Mouse (Mus musculus): Measurements from ENCODE around the gene Afap1. TPM values are rescaled to one million over a fixed set of nuclear protein-coding genes. Genes with fewer than 3 reads are reported as not detected.

The Afap1 gene
- total and polyA plus RNA-seq, 3 experiments, result 11.5 to 20.6 (median 18.7) TPM

GRCm38 (mm10) chr5:35898994-35899393 is 5.9 kb downstream of the Afap1 start:
- no peak overlapping the region for H3K4me3 ChIP-seq
- DNase-seq, result no peak
- no peak overlapping the region for H3K9ac ChIP-seq (ENCODE audit: low read depth, low read length)
- H3K4me1 ChIP-seq (ENCODE audit: control insufficient read depth, insufficient read depth, low read length), result peaks cover 40% of the 10 kb centered on the region
- H3K36me3 ChIP-seq (ENCODE audit: control insufficient read depth, insufficient read depth, low read length), result peaks cover 9% of the 10 kb centered on the region
- 85% methylated on average over 3 of the region's 3 CpGs for WGBS
- no peaks in the 10 kb centered on the region for H3K27me3 ChIP-seq (ENCODE audit: control insufficient read depth, insufficient read depth, low read length)
- peaks cover 6% of the 10 kb centered on the region for H3K79me2 ChIP-seq (replicated peaks; ENCODE audit: control insufficient read depth, insufficient read depth, low read length)
- intact Hi-C loops (cut with DNase I), result no loop called here
- TF ChIP-seq POLR2A (IDR thresholded peaks at IDR 0.05; ENCODE audit: insufficient read depth, low read depth, low read length) (no peak), CTCF (IDR thresholded peaks at IDR 0.05) (no peak), EP300 (IDR thresholded peaks at IDR 0.05; ENCODE audit: insufficient read depth, low read depth, low read length) (no peak)
- H3K27ac ChIP-seq, result no peak overlapping the region; the same call in none of the 2 replicates

GRCm38 (mm10) chr5:35900401-35901225 is 7.5 kb downstream of the Afap1 start:
- TF ChIP-seq CTCF (IDR thresholded peaks at IDR 0.05) (no peak), POLR2A (IDR thresholded peaks at IDR 0.05; ENCODE audit: insufficient read depth, low read depth, low read length) (no peak), EP300 (IDR thresholded peaks at IDR 0.05; ENCODE audit: insufficient read depth, low read depth, low read length) (no peak)
- 32% methylated on average over 10 of the region's 10 CpGs for WGBS
- DNase-seq, result no peak

GRCm38 (mm10) chr5:35901226-35901809 is 8.2 kb downstream of the Afap1 start:
- DNase-seq, result no peak
- no peak overlapping the region; the same call in 1 of the 2 replicates for H3K27ac ChIP-seq
- no peak overlapping the region for H3K9ac ChIP-seq (ENCODE audit: low read depth, low read length)
- H3K4me3 ChIP-seq, result no peak overlapping the region
- peaks cover 46% of the 10 kb centered on the region for H3K4me1 ChIP-seq (ENCODE audit: control insufficient read depth, insufficient read depth, low read length)
- H3K27me3 ChIP-seq (ENCODE audit: control insufficient read depth, insufficient read depth, low read length), result no peaks in the 10 kb centered on the region
- peaks cover 10% of the 10 kb centered on the region for H3K36me3 ChIP-seq (ENCODE audit: control insufficient read depth, insufficient read depth, low read length)
- WGBS, result 45% methylated on average over 12 of the region's 12 CpGs
- peaks cover 10% of the 10 kb centered on the region for H3K79me2 ChIP-seq (replicated peaks; ENCODE audit: control insufficient read depth, insufficient read depth, low read length)
- intact Hi-C loops (cut with DNase I), result no loop called here
- TF ChIP-seq CTCF (IDR thresholded peaks at IDR 0.05), result no peak
- TF ChIP-seq EP300 (IDR thresholded peaks at IDR 0.05; ENCODE audit: insufficient read depth, low read depth, low read length), result no peak
- no peak for TF ChIP-seq POLR2A (IDR thresholded peaks at IDR 0.05; ENCODE audit: insufficient read depth, low read depth, low read length)

More at GRCm38 (mm10) chr5:35900401-35901225, 7.5 kb downstream of the Afap1 start:
- Histone ChIP-seq H3K79me2 (replicated peaks; ENCODE audit: control insufficient read depth, insufficient read depth, low read length) (peaks cover 7% of the 10 kb centered on the region), H3K36me3 (ENCODE audit: control insufficient read depth, insufficient read depth, low read length) (peaks cover 9% of the 10 kb centered on the region), H3K9ac (ENCODE audit: low read depth, low read length) (no peak overlapping the region), H3K4me1 (ENCODE audit: control insufficient read depth, insufficient read depth, low read length) (peaks cover 46% of the 10 kb centered on the region), H3K27me3 (ENCODE audit: control insufficient read depth, insufficient read depth, low read length) (no peaks in the 10 kb centered on the region), H3K4me3 (no peak overlapping the region), H3K27ac (peak overlapping the region; percentile 43)
- intact Hi-C loops (cut with DNase I), result no loop called here

- no peak overlapping the region; the same call in 1 of the 2 replicates for H3K27ac ChIP-seq
- H3K36me3 ChIP-seq (ENCODE audit: control insufficient read depth, insufficient read depth, low read length), result peaks cover 10% of the 10 kb centered on the region
- H3K79me2 ChIP-seq (replicated peaks; ENCODE audit: control insufficient read depth, insufficient read depth, low read length), result peaks cover 9% of the 10 kb centered on the region
- H3K4me1 ChIP-seq (ENCODE audit: control insufficient read depth, insufficient read depth, low read length), result peaks cover 46% of the 10 kb centered on the region
- H3K9ac ChIP-seq (ENCODE audit: low read depth, low read length), result no peak overlapping the region
- TF ChIP-seq CTCF (IDR thresholded peaks at IDR 0.05) (no peak), POLR2A (IDR thresholded peaks at IDR 0.05; ENCODE audit: insufficient read depth, low read depth, low read length) (no peak), EP300 (IDR thresholded peaks at IDR 0.05; ENCODE audit: insufficient read depth, low read depth, low read length) (no peak)
- H3K4me3 ChIP-seq, result no peak overlapping the region
- 34% methylated on average over 8 of the region's 8 CpGs for WGBS
- intact Hi-C loops (cut with DNase I), result no loop called here
- no peaks in the 10 kb centered on the region for H3K27me3 ChIP-seq (ENCODE audit: control insufficient read depth, insufficient read depth, low read length)
- DNase-seq, result no peak
Observed at GRCm38 (mm10) chr5:35903456-35903855, 10.3 kb downstream of the Afap1 start.

GRCm38 (mm10) chr5:35905283-35905682 is 12.2 kb downstream of the Afap1 start:
- Histone ChIP-seq H3K9ac (ENCODE audit: low read depth, low read length) (no peak overlapping the region), H3K27ac (peak overlapping the region; percentile 19; the same call in 1 of the 2 replicates), H3K4me1 (ENCODE audit: control insufficient read depth, insufficient read depth, low read length) (peaks cover 50% of the 10 kb centered on the region), H3K36me3 (ENCODE audit: control insufficient read depth, insufficient read depth, low read length) (peaks cover 9% of the 10 kb centered on the region), H3K79me2 (replicated peaks; ENCODE audit: control insufficient read depth, insufficient read depth, low read length) (peaks cover 9% of the 10 kb centered on the region), H3K27me3 (ENCODE audit: control insufficient read depth, insufficient read depth, low read length) (no peaks in the 10 kb centered on the region), H3K4me3 (no peak overlapping the region)
- TF ChIP-seq EP300 (IDR thresholded peaks at IDR 0.05; ENCODE audit: insufficient read depth, low read depth, low read length) (no peak), POLR2A (IDR thresholded peaks at IDR 0.05; ENCODE audit: insufficient read depth, low read depth, low read length) (no peak), CTCF (IDR thresholded peaks at IDR 0.05) (no peak)
- DNase-seq, result no peak
- intact Hi-C loops (cut with DNase I), result no loop called here
- WGBS, result 52% methylated on average over 8 of the region's 8 CpGs

GRCm38 (mm10) chr5:35907090-35907489 is 14.0 kb downstream of the Afap1 start:
- Histone ChIP-seq H3K27ac (peak overlapping the region; percentile 70; the same call in 1 of the 2 replicates), H3K4me1 (ENCODE audit: control insufficient read depth, insufficient read depth, low read length) (peaks cover 41% of the 10 kb centered on the region), H3K27me3 (ENCODE audit: control insufficient read depth, insufficient read depth, low read length) (no peaks in the 10 kb centered on the region), H3K9ac (ENCODE audit: low read depth, low read length) (no peak overlapping the region), H3K79me2 (replicated peaks; ENCODE audit: control insufficient read depth, insufficient read depth, low read length) (peaks cover 8% of the 10 kb centered on the region), H3K4me3 (no peak overlapping the region), H3K36me3 (ENCODE audit: control insufficient read depth, insufficient read depth, low read length) (peaks cover 7% of the 10 kb centered on the region)
- 66% methylated on average over 4 of the region's 4 CpGs for WGBS
- DNase-seq, result no peak
- intact Hi-C loops (cut with DNase I), result no loop called here
- TF ChIP-seq POLR2A (IDR thresholded peaks at IDR 0.05; ENCODE audit: insufficient read depth, low read depth, low read length), result no peak
- TF ChIP-seq EP300 (IDR thresholded peaks at IDR 0.05; ENCODE audit: insufficient read depth, low read depth, low read length), result no peak
- TF ChIP-seq CTCF (IDR thresholded peaks at IDR 0.05), result no peak

Data from heart, adult 2 months (tissue).